Mouse (Mus musculus) gonadal fat pad, adult 2 months (tissue): ENCODE measurements around the gene Gm43191. TPM values are rescaled to one million over a fixed set of nuclear protein-coding genes. Genes with fewer than 3 reads are reported as not detected.

Source experiments
- DNase-seq: peaks from one replicate; pipeline ENCODE4 v3.0.0-alpha.2; 2012; ENCODE audit warnings: low read depth
- polyA plus RNA-seq: library from polyadenylated mRNA; depleted of rRNA; stranded (reverse); fragments of >200 nt; gene quantifications from 2 replicates; pipeline ENCODE4 v1.2.3, GENCODE M21; 2012; rRNA removed

The Gm43191 gene
- polyA plus RNA-seq, 1 experiment = not detected

GRCm38 (mm10) chr3:116622641-116623040 lies 58.4 kb downstream of the Gm43191 start:
- no peak for DNase-seq

GRCm38 (mm10) chr3:116620636-116621370 lies 60.3 kb downstream of the Gm43191 start:
- no peak for DNase-seq

- no peak for DNase-seq
Observed at GRCm38 (mm10) chr3:116618855-116619254, 62.2 kb downstream of the Gm43191 start.

GRCm38 (mm10) chr3:116615318-116616068 lies 65.6 kb downstream of the Gm43191 start:
- DNase-seq = no peak

- DNase-seq = no peak
Observed at GRCm38 (mm10) chr3:116614295-116614892, 66.7 kb downstream of the Gm43191 start, which contains the start of gene Trmt13. Trmt13 (minus strand) TSS chr3:116614587.

GRCm38 (mm10) chr3:116604570-116604969 lies 76.5 kb downstream of the Gm43191 start:
- DNase-seq = no peak

- no peak for DNase-seq
Observed at GRCm38 (mm10) chr3:116601781-116602180, 79.3 kb downstream of the Gm43191 start.

- DNase-seq = no peak
Observed at GRCm38 (mm10) chr3:116601005-116601404, 80.1 kb downstream of the Gm43191 start.

GRCm38 (mm10) chr3:116599705-116600104 lies 81.4 kb downstream of the Gm43191 start:
- no peak for DNase-seq

- DNase-seq = no peak
Observed at GRCm38 (mm10) chr3:116595603-116595991, 85.5 kb downstream of the Gm43191 start.

- peak; percentile 79 for DNase-seq
Observed at GRCm38 (mm10) chr3:116594728-116595602, 86.1 kb downstream of the Gm43191 start, which contains the start of gene Sass6. Sass6 (plus strand) TSS chr3:116594982.

- no peak for DNase-seq
Observed at GRCm38 (mm10) chr3:116594076-116594727, 86.9 kb downstream of the Gm43191 start.

Other genes starting within 250 kb of the Gm43191 start
- 25.8 and 28.0 TPM in 2 replicates for gene Rtca, start 173.1 kb downstream of the Gm43191 start, polyA plus RNA-seq
- 17.9 and 19.2 TPM in 2 replicates for gene Dbt, start 168.2 kb downstream of the Gm43191 start, polyA plus RNA-seq
- 4.5 and 7.1 TPM in 2 replicates for gene Lrrc39, start 118.3 kb downstream of the Gm43191 start, polyA plus RNA-seq
- 0.90 and 1.1 TPM in 2 replicates for gene Sass6, start 86.3 kb downstream of the Gm43191 start, polyA plus RNA-seq
- gene Trmt13, start 66.7 kb downstream of the Gm43191 start, polyA plus RNA-seq = 4.9 and 5.8 TPM in 2 replicates
- 33.6 and 34.1 TPM in 2 replicates for gene Mfsd14a, start 18.6 kb downstream of the Gm43191 start, polyA plus RNA-seq
- 10.5 and 11.5 TPM in 2 replicates for gene Slc35a3, start 31.6 kb upstream of the Gm43191 start, polyA plus RNA-seq
- 10.3 and 11.5 TPM in 2 replicates for gene Agl, start 126.9 kb upstream of the Gm43191 start, polyA plus RNA-seq
- gene Frrs1, start 178.2 kb upstream of the Gm43191 start, polyA plus RNA-seq = 18.8 and 19.2 TPM in 2 replicates